Comparison of ENCODE assay signal across 8 mouse cellular contexts in the genomic region with DNA sequence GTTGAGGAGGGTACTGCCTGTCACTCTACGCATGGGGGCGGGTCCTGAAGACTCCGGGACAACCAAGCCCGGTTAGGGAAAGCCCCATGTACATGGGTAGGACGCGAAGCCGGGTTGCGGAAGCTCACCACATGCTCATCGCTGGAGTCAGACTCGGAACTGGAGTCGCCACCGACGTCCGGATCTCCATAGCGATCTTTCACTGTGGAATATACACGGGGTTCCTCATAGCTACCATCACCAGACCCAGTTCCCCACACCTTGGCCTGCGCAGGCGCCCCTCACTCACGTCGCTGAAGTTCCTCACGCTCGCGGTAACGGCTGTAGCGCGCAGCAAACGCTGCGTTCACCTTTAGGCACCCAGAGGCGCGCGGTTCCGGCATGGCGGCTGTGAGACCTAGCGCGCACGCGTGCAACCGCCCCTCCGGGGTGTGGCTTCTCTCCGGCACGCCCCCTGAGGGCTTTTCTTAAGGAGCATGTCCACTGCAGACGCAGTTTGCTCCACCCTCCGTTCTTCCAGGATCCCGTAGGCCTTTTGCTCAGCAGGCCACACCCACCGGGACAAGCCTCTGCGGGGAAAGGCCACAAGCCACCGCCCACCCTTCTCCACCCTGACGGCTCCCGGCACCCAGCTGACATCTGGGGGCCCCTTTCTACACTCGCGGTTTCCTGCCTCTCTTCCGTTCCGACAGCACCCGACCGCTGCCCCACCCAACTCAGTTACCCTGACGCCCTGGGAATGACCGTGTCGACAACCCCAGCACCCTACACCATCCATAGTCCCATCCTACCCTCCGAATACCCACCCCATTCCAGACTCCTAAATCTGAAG. TPM values are rescaled to one million over a fixed set of nuclear protein-coding genes. Genes with fewer than 3 reads are reported as not detected.
DNase-seq lines count a peak whose midpoint lies in the region; ATAC-seq lines count a peak whose summit lies in the region.

A gene (minus strand): TSS at position 399 of the 832 bp plus-strand sequence.

- ATAC-seq in hematopoietic stem cell, adult 5-6 weeks (replicated peaks in 1 of 2; ENCODE audit: insufficient read depth in 1 of 2, low FRiP score in 2 of 2, low TSS enrichment in 1 of 2, low read depth in 1 of 2, poor library complexity in 2 of 2, severe bottlenecking in 2 of 2) = peak; percentile 73 to 77
- peak; percentile 79 for ATAC-seq in lung, embryonic 16.5 days (ENCODE audit: low read depth)

- peak within 1 kb of the TSS; percentile 85 for H3K4me3 ChIP-seq in lung, embryonic 16.5 days (ENCODE audit: low read length)

- peak within 1 kb of the TSS; percentile 91 for H3K27ac ChIP-seq in lung, embryonic 16.5 days (ENCODE audit: low read length)

- H3K9ac ChIP-seq in lung, embryonic 16.5 days (ENCODE audit: low read length) = peak within 1 kb of the TSS; percentile 83

- peaks cover 28% of the 10 kb centered on the region for H3K4me1 ChIP-seq in lung, embryonic 16.5 days (replicated peaks; ENCODE audit: control insufficient read depth, insufficient read depth, low read length)

- H3K27me3 ChIP-seq in lung, embryonic 16.5 days (ENCODE audit: control insufficient read depth, insufficient read depth, low read depth, low read length) = no peaks in the 10 kb centered on the region

- H3K9me3 ChIP-seq in lung, embryonic 16.5 days (ENCODE audit: control insufficient read depth, low read length) = no peaks in the 10 kb centered on the region

- WGBS in lung, embryonic 16.5 days = under 1% methylated on average over 59 of the region's 59 CpGs

- peaks cover 8% of the 10 kb centered on the region; the same call in 1 of the 2 replicates for H3K36me3 ChIP-seq in lung, embryonic 16.5 days (ENCODE audit: control insufficient read depth, insufficient read depth, low read length)

- peak within 1 kb of the TSS; percentile 79 for H3K4me2 ChIP-seq in lung, embryonic 16.5 days (ENCODE audit: low read depth, low read length)

- DNase-seq in MEL-GATA-1-ER (ENCODE audit: extremely low read depth, low read depth) = peak; percentile 100
- DNase-seq in cerebellum, adult 8-10 months = peak; percentile 96
- DNase-seq in forelimb bud, embryonic 11.5 days (ENCODE audit: low read depth, low spot score) = peak; percentile 97
- DNase-seq in layer of hippocampus, adult 9-10 months (ENCODE audit: low spot score) = peak; percentile 90
- peak; percentile 90 for DNase-seq in ovary, postnatal 10 days (ENCODE audit: low spot score)
- DNase-seq in thymus, postnatal 10 days (ENCODE audit: low spot score in 2 of 2) = peak; percentile 97 to 99

RNA-seq across cellular contexts. Expression of the gene that starts here (rescaled TPM):
- 64.0 and 98.0 TPM in 2 replicates for total RNA-seq in hematopoietic stem cell, adult 5-6 weeks (2017)
- polyA plus RNA-seq in lung, embryonic 16.5 days (2015; fragmentation: Nextera tagmentation; extraction: Ambion mirVana) = 15.8 and 16.7 TPM in 2 replicates

Comparison
In these comparisons a context has a peak if more than half of its experiments do, and no peak if none do; other contexts are left out.
1. Peak in every context shown above with its lines: DNase-seq, ATAC-seq, H3K4me3 ChIP-seq and H3K27ac ChIP-seq.